Mouse (Mus musculus) monocyte, adult 5-6 weeks (primary cell): ENCODE results near the gene Antxr2. TPM values are rescaled to one million over a fixed set of nuclear protein-coding genes. Genes with fewer than 3 reads are reported as not detected.

Source experiments
- ATAC-seq: fragments of 153-309, 156-312 bp; replicated peaks from 2 replicates; pipeline ENCODE4 v1.8.0; 2017; ENCODE audit warnings: mild to moderate bottlenecking; ENCODE audit not compliant: low TSS enrichment, insufficient number of reproducible peaks, severe bottlenecking, poor library complexity, low FRiP score
- total RNA-seq: library from RNA; stranded (forward); fragments of 200-1000, 200-491, 200-594 nt; gene quantifications from 3 replicates; pipeline ENCODE4 v1.2.3, GENCODE M21; 2017

Antxr2 gene
- total RNA-seq, 1 experiment from 2014 or later: 29.2 TPM

GRCm38 (mm10) chr5:97947261-97947660 lies 83.6 kb downstream of the Antxr2 start:
- ATAC-seq: no peak

GRCm38 (mm10) chr5:97946236-97946635 lies 84.6 kb downstream of the Antxr2 start:
- no peak for ATAC-seq

GRCm38 (mm10) chr5:97935140-97936129 lies 95.4 kb downstream of the Antxr2 start:
- ATAC-seq: no peak

- no peak for ATAC-seq
These were observed 113.2 kb downstream of the Antxr2 start for GRCm38 (mm10) chr5:97917654-97918053.

- no peak for ATAC-seq
These were observed 116.0 kb downstream of the Antxr2 start for GRCm38 (mm10) chr5:97914890-97915289.

- no peak for ATAC-seq
These were observed 116.9 kb downstream of the Antxr2 start for GRCm38 (mm10) chr5:97913901-97914300.

GRCm38 (mm10) chr5:97907482-97907881 lies 123.4 kb downstream of the Antxr2 start:
- no peak for ATAC-seq

GRCm38 (mm10) chr5:97906537-97907266 lies 124.1 kb downstream of the Antxr2 start:
- ATAC-seq: no peak

- ATAC-seq: no peak
These were observed 125.0 kb downstream of the Antxr2 start for GRCm38 (mm10) chr5:97905856-97906255.

GRCm38 (mm10) chr5:97901096-97901495 lies 129.7 kb downstream of the Antxr2 start:
- ATAC-seq: no peak

- no peak for ATAC-seq
These were observed 131.5 kb downstream of the Antxr2 start for GRCm38 (mm10) chr5:97899321-97899720.

- no peak for ATAC-seq
These were observed 145.4 kb downstream of the Antxr2 start for GRCm38 (mm10) chr5:97885427-97885826.

GRCm38 (mm10) chr5:97884110-97884509 lies 146.7 kb downstream of the Antxr2 start:
- ATAC-seq: no peak

GRCm38 (mm10) chr5:97881421-97881820 lies 149.4 kb downstream of the Antxr2 start:
- ATAC-seq: no peak

GRCm38 (mm10) chr5:97880115-97880514 lies 150.7 kb downstream of the Antxr2 start:
- ATAC-seq: no peak

GRCm38 (mm10) chr5:97878871-97879270 lies 152.0 kb downstream of the Antxr2 start:
- ATAC-seq: no peak

GRCm38 (mm10) chr5:97878215-97878794 lies 152.5 kb downstream of the Antxr2 start:
- no peak for ATAC-seq

- ATAC-seq: no peak
These were observed 153.9 kb downstream of the Antxr2 start for GRCm38 (mm10) chr5:97876895-97877294.

GRCm38 (mm10) chr5:97867921-97868320 lies 162.9 kb downstream of the Antxr2 start:
- ATAC-seq: no peak
